Mouse (Mus musculus) bone marrow macrophage, adult 2 months (primary cell): ENCODE data around the gene Hspa1a.

ENCODE experiments used
- CTCF ChIP-seq: IDR thresholded peaks from 2 replicates; pipeline ENCODE4 v1.5.1; 2012; ENCODE audit warnings: low read depth, mild to moderate bottlenecking, low read length, moderate library complexity
- POLR2A ChIP-seq: IDR thresholded peaks from 2 replicates; pipeline ENCODE4 v1.6.1; 2012; ENCODE audit warnings: mild to moderate bottlenecking, low read depth, low read length, borderline replicate concordance

- TF ChIP-seq CTCF, result no peak
- TF ChIP-seq POLR2A, result no peak
These were observed 20.1 kb downstream of the Hspa1a start for GRCm38 (mm10) chr17:34951636-34952377.
